Mouse (Mus musculus) WW6 (cell line): ENCODE data around the gene Swt1.

Experiments
- DNase-seq: peaks from one replicate; pipeline ENCODE4 v3.0.0-alpha.2; 2013; ENCODE audit warnings: low read depth, low spot score

The Swt1 gene

GRCm38 (mm10) chr1:151320408-151320807 is 107.8 kb downstream of the Swt1 start:
- DNase-seq, result no peak

GRCm38 (mm10) chr1:151319267-151319666 is 109.0 kb downstream of the Swt1 start:
- DNase-seq, result no peak
